ENCODE assay signal across 8 mouse cellular contexts in genomic region chr16:56064334-56064990, GRCm38 (mm10). TPM values are rescaled to one million over a fixed set of nuclear protein-coding genes. Genes with fewer than 3 reads are reported as not detected.
DNase-seq lines count a peak whose midpoint lies in the region; ATAC-seq and TF ChIP-seq lines count a peak whose summit lies in the region.

No protein-coding gene starts in this region.

- peak; percentile 88 for TF ChIP-seq CTCF in forebrain, postnatal 0 days (IDR thresholded peaks at IDR 0.05; ENCODE audit: low read depth)

- H3K4me3 ChIP-seq in forebrain, postnatal 0 days (ENCODE audit: low read depth, low read length): peak overlapping the region; percentile 28; the same call in 1 of the 2 replicates
- H3K4me3 ChIP-seq in lung, embryonic 15.5 days: peak overlapping the region; percentile 48

- H3K36me3 ChIP-seq in forebrain, postnatal 0 days (ENCODE audit: insufficient read depth): no peaks in the 10 kb centered on the region
- no peaks in the 10 kb centered on the region for H3K36me3 ChIP-seq in lung, embryonic 15.5 days

- no peak overlapping the region for H3K27ac ChIP-seq in forebrain, postnatal 0 days (ENCODE audit: low read depth, low read length)
- H3K27ac ChIP-seq in lung, embryonic 15.5 days: peak overlapping the region; percentile 50; the same call in 1 of the 2 replicates

- H3K27me3 ChIP-seq in forebrain, postnatal 0 days (ENCODE audit: insufficient read depth, low read length): no peaks in the 10 kb centered on the region
- H3K27me3 ChIP-seq in lung, embryonic 15.5 days: no peaks in the 10 kb centered on the region

- peak overlapping the region; percentile 51 for H3K4me2 ChIP-seq in forebrain, postnatal 0 days (ENCODE audit: low read depth)
- H3K4me2 ChIP-seq in lung, embryonic 15.5 days: peak overlapping the region; percentile 74

- WGBS in forebrain, postnatal 0 days: 1% methylated on average over 20 of the region's 20 CpGs
- 2% methylated on average over 20 of the region's 20 CpGs for WGBS in lung, embryonic 15.5 days

- peak; percentile 95 for ATAC-seq in forebrain, postnatal 0 days
- peak; percentile 96 for ATAC-seq in hematopoietic stem cell, adult 5-6 weeks (replicated peaks in 1 of 2; ENCODE audit: insufficient read depth in 1 of 2, low FRiP score in 2 of 2, low TSS enrichment in 1 of 2, low read depth in 1 of 2, poor library complexity in 2 of 2, severe bottlenecking in 2 of 2)
- ATAC-seq in lung, embryonic 15.5 days (ENCODE audit: borderline replicate concordance, extremely low read depth, low FRiP score, low TSS enrichment): peak; percentile 87

- no peaks in the 10 kb centered on the region for H3K4me1 ChIP-seq in forebrain, postnatal 0 days (ENCODE audit: insufficient read depth)
- H3K4me1 ChIP-seq in lung, embryonic 15.5 days: no peaks in the 10 kb centered on the region

- H3K9ac ChIP-seq in forebrain, postnatal 0 days: peak overlapping the region; percentile 37
- H3K9ac ChIP-seq in lung, embryonic 15.5 days: peak overlapping the region; percentile 47

- H3K9me3 ChIP-seq in forebrain, postnatal 0 days (ENCODE audit: low read length): no peaks in the 10 kb centered on the region
- H3K9me3 ChIP-seq in lung, embryonic 15.5 days: no peaks in the 10 kb centered on the region

- peak; percentile 89 for DNase-seq in Muller cell, postnatal 12 days (ENCODE audit: inconsistent ontology term)
- peak; percentile 51 to 56 for DNase-seq in cerebellum, adult 18-20 months
- DNase-seq in forebrain, postnatal 0 days: peak; percentile 91
- DNase-seq in layer of hippocampus, adult 8-10 months (ENCODE audit: low spot score in 2 of 2): peak; percentile 64 to 69
- peak; percentile 27 for DNase-seq in ovary, postnatal 14 days (ENCODE audit: low spot score)
- DNase-seq in thymus, postnatal 36 days: peak; percentile 50 to 61

RNA-seq across cellular contexts. Expression of gene Senp7, which starts 16.3 kb away (rescaled TPM):
- total RNA-seq in forebrain, postnatal 0 days (2014; rRNA removed): 28.9 and 35.0 TPM in 2 replicates
- polyA plus RNA-seq in forebrain, postnatal 0 days (2015; fragmentation: Nextera tagmentation; extraction: Ambion mirVana): 26.2 and 32.8 TPM in 2 replicates
- 36.4 and 41.5 TPM in 2 replicates for total RNA-seq in hematopoietic stem cell, adult 5-6 weeks (2017)
- 10 to 100 TPM; 46.4 to 57.0 (median 52.0) TPM for total RNA-seq in layer of hippocampus, adult 8-10 months (2022)
- polyA plus RNA-seq in lung, embryonic 15.5 days (2015; fragmentation: Nextera tagmentation; extraction: Ambion mirVana): 26.2 and 27.0 TPM in 2 replicates

RNA-seq across cellular contexts. Expression of gene Trmt10c, which starts 26.8 kb away (rescaled TPM):
- total RNA-seq in forebrain, postnatal 0 days (2014; rRNA removed): 16.1 and 20.5 TPM in 2 replicates
- polyA plus RNA-seq in forebrain, postnatal 0 days (2015; fragmentation: Nextera tagmentation; extraction: Ambion mirVana): 16.8 and 19.3 TPM in 2 replicates
- 49.7 and 56.0 TPM in 2 replicates for total RNA-seq in hematopoietic stem cell, adult 5-6 weeks (2017)
- 10 to 100 TPM in 3 of 4 experiments, 1 to 10 TPM in 1; 7.8 to 10.6 (median 10.1) TPM for total RNA-seq in layer of hippocampus, adult 8-10 months (2022)
- polyA plus RNA-seq in lung, embryonic 15.5 days (2015; fragmentation: Nextera tagmentation; extraction: Ambion mirVana): 25.4 TPM in 2 replicates

RNA-seq across cellular contexts. Expression of gene Pcnp, which starts 34.9 kb away (rescaled TPM):
- total RNA-seq in forebrain, postnatal 0 days (2014; rRNA removed): 92.8 and 106 TPM in 2 replicates
- polyA plus RNA-seq in forebrain, postnatal 0 days (2015; fragmentation: Nextera tagmentation; extraction: Ambion mirVana): 231 and 236 TPM in 2 replicates
- total RNA-seq in hematopoietic stem cell, adult 5-6 weeks (2017): 120 and 153 TPM in 2 replicates
- 100 to 1,000 TPM; 165 to 177 (median 172) TPM for total RNA-seq in layer of hippocampus, adult 8-10 months (2022)
- polyA plus RNA-seq in lung, embryonic 15.5 days (2015; fragmentation: Nextera tagmentation; extraction: Ambion mirVana): 233 and 240 TPM in 2 replicates

Comparison
In these comparisons a context has a peak if more than half of its experiments do, and no peak if none do; other contexts are left out.
1. DNase-seq: peak in every context shown above with its lines; median percentile 91 in forebrain, postnatal 0 days; 89 in Muller cell, postnatal 12 days; 66 in layer of hippocampus, adult 8-10 months; 56 in thymus, postnatal 36 days; 54 in cerebellum, adult 18-20 months; 27 in ovary, postnatal 14 days.